Mouse (Mus musculus) thymus, adult 2 months (tissue): ENCODE data around the gene Atp6v0c.

Experiments
- CTCF ChIP-seq: fragments of 200-500 bp; IDR thresholded peaks from 2 replicates; pipeline ENCODE4 v1.5.1; 2012; ENCODE audit warnings: mild to moderate bottlenecking, control low read depth, low read length, moderate library complexity, borderline replicate concordance; ENCODE audit not compliant: control insufficient read depth, poor library complexity, insufficient read depth; ENCODE audit errors: extremely low read depth
- POLR2A ChIP-seq: fragments of 200-500 bp; IDR thresholded peaks from 2 replicates; pipeline ENCODE4 v1.6.1; 2012; ENCODE audit warnings: mild to moderate bottlenecking, low read length, control low read depth, moderate library complexity; ENCODE audit not compliant: control insufficient read depth, poor library complexity, insufficient read depth; ENCODE audit errors: extremely low read depth

GRCm38 (mm10) chr17:24211631-24212440 is 42.3 kb upstream of the Atp6v0c start:
- TF ChIP-seq CTCF (no peak), POLR2A (no peak)
